Mouse (Mus musculus): ENCODE data around the gene Krtap1-5.

The Krtap1-5 gene

GRCm38 (mm10) chr11:99557976-99558745 lies 22.7 kb downstream of the Krtap1-5 start:
- no peak for TF ChIP-seq NANOG (IDR thresholded peaks at IDR 0.05; ENCODE audit: borderline replicate concordance, low read length)
- no peak for TF ChIP-seq POU5F1 (IDR thresholded peaks at IDR 0.05; ENCODE audit: borderline replicate concordance, low read length)
- no peak for TF ChIP-seq CTCF (conservative IDR thresholded peaks at IDR 0.05; ENCODE audit: low read length)
- no peaks in the 10 kb centered on the region for H3K27me3 ChIP-seq (ENCODE audit: insufficient read depth, low read length)
- H3K4me3 ChIP-seq (replicated peaks; ENCODE audit: low read length): no peak overlapping the region
- H3K9me3 ChIP-seq (ENCODE audit: low read length): no peaks in the 10 kb centered on the region
- no peaks in the 10 kb centered on the region for H3K4me1 ChIP-seq (replicated peaks; ENCODE audit: low read depth, low read length)
- no peaks in the 10 kb centered on the region for H3K36me3 ChIP-seq (ENCODE audit: insufficient read depth, low read length)

GRCm38 (mm10) chr11:99556753-99557152 lies 24.1 kb downstream of the Krtap1-5 start, which contains the start of gene Krtap3-2:
TSS of gene Krtap3-2 (minus strand) at chr11:99556853.
- H3K27me3 ChIP-seq (ENCODE audit: insufficient read depth, low read length): no peaks in the 10 kb centered on the region
- H3K36me3 ChIP-seq (ENCODE audit: insufficient read depth, low read length): no peaks in the 10 kb centered on the region
- no peaks in the 10 kb centered on the region for H3K4me1 ChIP-seq (replicated peaks; ENCODE audit: low read depth, low read length)
- H3K4me3 ChIP-seq (replicated peaks; ENCODE audit: low read length): no peak within 1 kb of the TSS
- H3K9me3 ChIP-seq (ENCODE audit: low read length): no peaks in the 10 kb centered on the region
- TF ChIP-seq NANOG (IDR thresholded peaks at IDR 0.05; ENCODE audit: borderline replicate concordance, low read length) (no peak), CTCF (conservative IDR thresholded peaks at IDR 0.05; ENCODE audit: low read length) (no peak), POU5F1 (IDR thresholded peaks at IDR 0.05; ENCODE audit: borderline replicate concordance, low read length) (no peak)

- Histone ChIP-seq H3K36me3 (ENCODE audit: insufficient read depth, low read length) (no peaks in the 10 kb centered on the region), H3K4me3 (replicated peaks; ENCODE audit: low read length) (no peak overlapping the region), H3K4me1 (replicated peaks; ENCODE audit: low read depth, low read length) (no peaks in the 10 kb centered on the region), H3K27me3 (ENCODE audit: insufficient read depth, low read length) (no peaks in the 10 kb centered on the region), H3K9me3 (ENCODE audit: low read length) (no peaks in the 10 kb centered on the region)
- TF ChIP-seq CTCF (conservative IDR thresholded peaks at IDR 0.05; ENCODE audit: low read length): no peak
- no peak for TF ChIP-seq POU5F1 (IDR thresholded peaks at IDR 0.05; ENCODE audit: borderline replicate concordance, low read length)
- TF ChIP-seq NANOG (IDR thresholded peaks at IDR 0.05; ENCODE audit: borderline replicate concordance, low read length): no peak
Observed at GRCm38 (mm10) chr11:99556195-99556594, 24.6 kb downstream of the Krtap1-5 start.

- Histone ChIP-seq H3K27me3 (ENCODE audit: insufficient read depth, low read length) (no peaks in the 10 kb centered on the region), H3K4me1 (replicated peaks; ENCODE audit: low read depth, low read length) (no peaks in the 10 kb centered on the region), H3K9me3 (ENCODE audit: low read length) (no peaks in the 10 kb centered on the region), H3K4me3 (replicated peaks; ENCODE audit: low read length) (no peak within 1 kb of the TSS), H3K36me3 (ENCODE audit: insufficient read depth, low read length) (no peaks in the 10 kb centered on the region)
- TF ChIP-seq CTCF (conservative IDR thresholded peaks at IDR 0.05; ENCODE audit: low read length): no peak
- TF ChIP-seq NANOG (IDR thresholded peaks at IDR 0.05; ENCODE audit: borderline replicate concordance, low read length): no peak
- TF ChIP-seq POU5F1 (IDR thresholded peaks at IDR 0.05; ENCODE audit: borderline replicate concordance, low read length): no peak
Observed at GRCm38 (mm10) chr11:99550765-99551164, 30.1 kb downstream of the Krtap1-5 start, which contains the start of gene Krtap3-3. TSS of gene Krtap3-3 (minus strand) at chr11:99550865.

GRCm38 (mm10) chr11:99547892-99548291 lies 32.9 kb downstream of the Krtap1-5 start:
- no peaks in the 10 kb centered on the region for H3K36me3 ChIP-seq (ENCODE audit: insufficient read depth, low read length)
- no peaks in the 10 kb centered on the region for H3K4me1 ChIP-seq (replicated peaks; ENCODE audit: low read depth, low read length)
- no peak overlapping the region for H3K4me3 ChIP-seq (replicated peaks; ENCODE audit: low read length)
- H3K27me3 ChIP-seq (ENCODE audit: insufficient read depth, low read length): peaks cover under 1% of the 10 kb centered on the region; the same call in 1 of the 2 replicates
- no peaks in the 10 kb centered on the region for H3K9me3 ChIP-seq (ENCODE audit: low read length)
- TF ChIP-seq POU5F1 (IDR thresholded peaks at IDR 0.05; ENCODE audit: borderline replicate concordance, low read length) (no peak), NANOG (IDR thresholded peaks at IDR 0.05; ENCODE audit: borderline replicate concordance, low read length) (no peak), CTCF (conservative IDR thresholded peaks at IDR 0.05; ENCODE audit: low read length) (peak; percentile 25)

- H3K9me3 ChIP-seq (ENCODE audit: low read length): no peaks in the 10 kb centered on the region
- no peak for TF ChIP-seq NANOG (IDR thresholded peaks at IDR 0.05; ENCODE audit: borderline replicate concordance, low read length)
- no peak for TF ChIP-seq POU5F1 (IDR thresholded peaks at IDR 0.05; ENCODE audit: borderline replicate concordance, low read length)
- no peak for TF ChIP-seq CTCF (conservative IDR thresholded peaks at IDR 0.05; ENCODE audit: low read length)
- H3K4me1 ChIP-seq (replicated peaks; ENCODE audit: low read depth, low read length): no peaks in the 10 kb centered on the region
- no peaks in the 10 kb centered on the region for H3K36me3 ChIP-seq (ENCODE audit: insufficient read depth, low read length)
- H3K4me3 ChIP-seq (replicated peaks; ENCODE audit: low read length): no peak overlapping the region
- 0 out of 2 replicates have a peak, but pooled peaks cover 4% of the 10 kb centered on the region for H3K27me3 ChIP-seq (ENCODE audit: insufficient read depth, low read length)
Observed at GRCm38 (mm10) chr11:99539721-99540120, 41.1 kb downstream of the Krtap1-5 start.
